Mouse (Mus musculus): ENCODE results near the gene Cdh4.

GRCm38 (mm10) chr2:179780961-179781360 is 338.7 kb downstream of the Cdh4 start:
- TF ChIP-seq CTCF (conservative IDR thresholded peaks at IDR 0.05; ENCODE audit: low read length): no peak
- no peak for TF ChIP-seq POU5F1 (IDR thresholded peaks at IDR 0.05; ENCODE audit: borderline replicate concordance, low read length)
- TF ChIP-seq NANOG (IDR thresholded peaks at IDR 0.05; ENCODE audit: borderline replicate concordance, low read length): no peak

All from E14TG2a.4 (cell line).